Mouse (Mus musculus) MEL (cell line): Measurements from ENCODE around the gene Vipr2.

ENCODE experiments used
- CTCF ChIP-seq, 3 experiments: IDR thresholded peaks in 2 of 3; conservative IDR thresholded peaks in 1 of 3; 2 replicates each; pipeline ENCODE4 v1.5.1; 2011 to 2012; ENCODE audit warnings: low read length in 3 of 3, low read depth in 2 of 3, mild to moderate bottlenecking in 2 of 3, improper control_type of control experiment in 1 of 3, inconsistent platforms in 1 of 3, mixed read lengths in 1 of 3, moderate library complexity in 1 of 3; ENCODE audit not compliant: control insufficient read depth in 1 of 3, insufficient read depth in 1 of 3, poor library complexity in 1 of 3, severe bottlenecking in 1 of 3
- GATA1 ChIP-seq: IDR thresholded peaks from 2 replicates; pipeline ENCODE4 v1.6.1; 2011; ENCODE audit warnings: low read depth, low read length, improper control_type of control experiment
- MAX ChIP-seq: IDR thresholded peaks from 2 replicates; pipeline ENCODE4 v1.6.1; 2011; ENCODE audit warnings: low read length, improper control_type of control experiment
- POLR2A ChIP-seq, 2 experiments: IDR thresholded peaks; 2 replicates each; pipeline ENCODE4 v1.6.1; 2011 to 2012; ENCODE audit warnings: low read length in 2 of 2, mild to moderate bottlenecking in 2 of 2, control low read depth in 1 of 2, improper control_type of control experiment in 1 of 2, low read depth in 1 of 2, moderate library complexity in 1 of 2; ENCODE audit not compliant: control insufficient read depth in 1 of 2, insufficient read depth in 1 of 2, poor library complexity in 1 of 2
- RAD21 ChIP-seq: IDR thresholded peaks from 2 replicates; pipeline ENCODE4 v1.6.1; 2011; ENCODE audit warnings: mild to moderate bottlenecking, low read depth, low read length, improper control_type of control experiment

- TF ChIP-seq MAX (no peak), RAD21 (no peak), POLR2A (IDR thresholded peaks at IDR 0.05; ENCODE audit: control insufficient read depth in 1 of 2, insufficient read depth in 1 of 2, low read depth in 1 of 2, low read length in 2 of 2, poor library complexity in 1 of 2) (no peak), CTCF (IDR thresholded peaks at IDR 0.05 in 2 of 3, conservative IDR thresholded peaks at IDR 0.05 in 1 of 3; ENCODE audit: control insufficient read depth in 1 of 3, insufficient read depth in 1 of 3, low read depth in 2 of 3, low read length in 3 of 3, poor library complexity in 1 of 3, severe bottlenecking in 1 of 3) (no peak), GATA1 (peak; percentile 39; the same call in 1 of the 2 replicates)
These were observed 104.8 kb downstream of the Vipr2 start for GRCm38 (mm10) chr12:116182376-116182775.
